Mouse (Mus musculus): Measurements from ENCODE around the gene Ppp1ca. TPM values are rescaled to one million over a fixed set of nuclear protein-coding genes. Genes with fewer than 3 reads are reported as not detected.

Gene Ppp1ca
- polyA plus RNA-seq, 1 experiment from 2014 or later: 589 TPM

- WGBS: 93% methylated on average over 11 of the region's 11 CpGs
- no peaks in the 10 kb centered on the region for H3K27me3 ChIP-seq (replicated peaks)
- H3K9ac ChIP-seq (replicated peaks): peak overlapping the region; percentile 86
- peak overlapping the region; percentile 89 for H3K4me2 ChIP-seq
- ATAC-seq (ENCODE audit: low FRiP score): no peak
- H3K36me3 ChIP-seq: peaks cover 22% of the 10 kb centered on the region; the same call in 1 of the 2 replicates
- H3K4me1 ChIP-seq: peaks cover 32% of the 10 kb centered on the region
- no peaks in the 10 kb centered on the region for H3K9me3 ChIP-seq (replicated peaks)
- no peak overlapping the region for H3K27ac ChIP-seq (replicated peaks)
- H3K4me3 ChIP-seq (replicated peaks): peak overlapping the region; percentile 83
Measured at GRCm38 (mm10) chr19:4149283-4149682, 42.6 kb upstream of the Ppp1ca start.

GRCm38 (mm10) chr19:4149764-4150461 is 42.0 kb upstream of the Ppp1ca start:
- Histone ChIP-seq H3K4me1 (peaks cover 32% of the 10 kb centered on the region), H3K27ac (replicated peaks) (no peak overlapping the region), H3K9me3 (replicated peaks) (no peaks in the 10 kb centered on the region), H3K9ac (replicated peaks) (no peak overlapping the region), H3K4me2 (peak overlapping the region; percentile 89), H3K27me3 (replicated peaks) (no peaks in the 10 kb centered on the region), H3K36me3 (peaks cover 22% of the 10 kb centered on the region; the same call in 1 of the 2 replicates), H3K4me3 (replicated peaks) (no peak overlapping the region; the same call in 1 of the 2 replicates)
- no peak for ATAC-seq (ENCODE audit: low FRiP score)
- 92% methylated on average over 17 of the region's 17 CpGs for WGBS

- 90% methylated on average over 22 of the region's 22 CpGs for WGBS
Measured at GRCm38 (mm10) chr19:4150567-4151487, 41.0 kb upstream of the Ppp1ca start.

GRCm38 (mm10) chr19:4151488-4151860 is 40.4 kb upstream of the Ppp1ca start:
- H3K36me3 ChIP-seq: peaks cover 30% of the 10 kb centered on the region

More at GRCm38 (mm10) chr19:4150567-4151487, 41.0 kb upstream of the Ppp1ca start:
- Histone ChIP-seq H3K4me1 (peaks cover 32% of the 10 kb centered on the region), H3K27me3 (replicated peaks) (no peaks in the 10 kb centered on the region), H3K4me2 (no peak overlapping the region), H3K36me3 (peaks cover 24% of the 10 kb centered on the region), H3K9me3 (replicated peaks) (no peaks in the 10 kb centered on the region), H3K4me3 (replicated peaks) (no peak overlapping the region), H3K9ac (replicated peaks) (no peak overlapping the region), H3K27ac (replicated peaks) (no peak overlapping the region)
- no peak for ATAC-seq (ENCODE audit: low FRiP score)

GRCm38 (mm10) chr19:4151898-4152297 is 40.0 kb upstream of the Ppp1ca start:
- WGBS: 87% methylated on average over 5 of the region's 5 CpGs
- H3K27me3 ChIP-seq (replicated peaks): no peaks in the 10 kb centered on the region
- no peak for ATAC-seq (ENCODE audit: low FRiP score)
- no peaks in the 10 kb centered on the region for H3K9me3 ChIP-seq (replicated peaks)
- H3K4me1 ChIP-seq: peaks cover 32% of the 10 kb centered on the region
- no peak overlapping the region for H3K4me3 ChIP-seq (replicated peaks)
- H3K4me2 ChIP-seq: no peak overlapping the region
- peaks cover 34% of the 10 kb centered on the region for H3K36me3 ChIP-seq
- H3K9ac ChIP-seq (replicated peaks): no peak overlapping the region
- H3K27ac ChIP-seq (replicated peaks): no peak overlapping the region

More at GRCm38 (mm10) chr19:4151488-4151860, 40.4 kb upstream of the Ppp1ca start:
- Histone ChIP-seq H3K27ac (replicated peaks) (no peak overlapping the region), H3K4me1 (peaks cover 32% of the 10 kb centered on the region), H3K4me2 (no peak overlapping the region), H3K9me3 (replicated peaks) (no peaks in the 10 kb centered on the region), H3K9ac (replicated peaks) (no peak overlapping the region), H3K4me3 (replicated peaks) (no peak overlapping the region), H3K27me3 (replicated peaks) (no peaks in the 10 kb centered on the region)
- 73% methylated on average over 5 of the region's 5 CpGs for WGBS
- ATAC-seq (ENCODE audit: low FRiP score): no peak

- 93% methylated on average over 8 of the region's 8 CpGs for WGBS
- Histone ChIP-seq H3K9ac (replicated peaks) (no peak overlapping the region), H3K4me1 (peaks cover 31% of the 10 kb centered on the region), H3K27me3 (replicated peaks) (no peaks in the 10 kb centered on the region), H3K9me3 (replicated peaks) (no peaks in the 10 kb centered on the region), H3K27ac (replicated peaks) (peak overlapping the region; percentile 3; the same call in 1 of the 2 replicates), H3K4me3 (replicated peaks) (no peak overlapping the region), H3K4me2 (no peak overlapping the region), H3K36me3 (peaks cover 42% of the 10 kb centered on the region)
- no peak for ATAC-seq (ENCODE audit: low FRiP score)
Measured at GRCm38 (mm10) chr19:4152445-4153231, 39.2 kb upstream of the Ppp1ca start.

GRCm38 (mm10) chr19:4153232-4153654 is 38.6 kb upstream of the Ppp1ca start, which contains the start of gene Ptprcap:
Gene Ptprcap, plus strand, starts transcription at chr19:4153604.
- Histone ChIP-seq H3K9me3 (replicated peaks) (no peaks in the 10 kb centered on the region), H3K27me3 (replicated peaks) (no peaks in the 10 kb centered on the region), H3K4me1 (peaks cover 25% of the 10 kb centered on the region), H3K4me2 (no peak within 1 kb of the TSS), H3K36me3 (peaks cover 48% of the 10 kb centered on the region), H3K9ac (replicated peaks) (no peak within 1 kb of the TSS), H3K27ac (replicated peaks) (peak within 1 kb of the TSS; percentile 3; the same call in 1 of the 2 replicates), H3K4me3 (replicated peaks) (no peak within 1 kb of the TSS)
- WGBS: 74% methylated on average over 11 of the region's 11 CpGs
- ATAC-seq (ENCODE audit: low FRiP score): no peak

GRCm38 (mm10) chr19:4154437-4155222 is 37.2 kb upstream of the Ppp1ca start:
- Histone ChIP-seq H3K4me1 (peaks cover 16% of the 10 kb centered on the region), H3K4me2 (no peak overlapping the region), H3K36me3 (peaks cover 62% of the 10 kb centered on the region), H3K4me3 (replicated peaks) (no peak overlapping the region), H3K9ac (replicated peaks) (no peak overlapping the region), H3K27me3 (replicated peaks) (no peaks in the 10 kb centered on the region), H3K27ac (replicated peaks) (no peak overlapping the region), H3K9me3 (replicated peaks) (no peaks in the 10 kb centered on the region)
- WGBS: 81% methylated on average over 13 of the region's 13 CpGs
- no peak for ATAC-seq (ENCODE audit: low FRiP score)

- Histone ChIP-seq H3K4me3 (replicated peaks) (no peak overlapping the region), H3K36me3 (peaks cover 63% of the 10 kb centered on the region), H3K27me3 (replicated peaks) (no peaks in the 10 kb centered on the region), H3K9me3 (replicated peaks) (no peaks in the 10 kb centered on the region), H3K4me2 (no peak overlapping the region), H3K27ac (replicated peaks) (no peak overlapping the region), H3K9ac (replicated peaks) (no peak overlapping the region), H3K4me1 (peaks cover 8% of the 10 kb centered on the region; the same call in 1 of the 2 replicates)
- WGBS: 68% methylated on average over 6 of the region's 6 CpGs
- ATAC-seq (ENCODE audit: low FRiP score): no peak
Measured at GRCm38 (mm10) chr19:4155223-4156072, 36.4 kb upstream of the Ppp1ca start.

- no peak overlapping the region for H3K9ac ChIP-seq (replicated peaks)
- no peaks in the 10 kb centered on the region for H3K27me3 ChIP-seq (replicated peaks)
- peaks cover 63% of the 10 kb centered on the region for H3K36me3 ChIP-seq
- H3K27ac ChIP-seq (replicated peaks): no peak overlapping the region
- no peak overlapping the region for H3K4me2 ChIP-seq
- peaks cover under 1% of the 10 kb centered on the region; the same call in 1 of the 2 replicates for H3K4me1 ChIP-seq
- 67% methylated on average over 20 of the region's 20 CpGs for WGBS
- ATAC-seq (ENCODE audit: low FRiP score): no peak
- no peaks in the 10 kb centered on the region for H3K9me3 ChIP-seq (replicated peaks)
- H3K4me3 ChIP-seq (replicated peaks): no peak overlapping the region
Measured at GRCm38 (mm10) chr19:4156073-4156579, 35.7 kb upstream of the Ppp1ca start.

All from neural tube, embryonic 15.5 days (tissue).